Mouse (Mus musculus): ENCODE data around the gene Napsa.

- TF ChIP-seq CTCF (IDR thresholded peaks at IDR 0.05) = no peak
- no peak for TF ChIP-seq EP300 (IDR thresholded peaks at IDR 0.05)
Measured at GRCm38 (mm10) chr7:44624543-44624826, 52.3 kb downstream of the Napsa start.

Data from lung, postnatal 0 days (tissue).